Mouse (Mus musculus): ENCODE results near the gene Fam110a.

The Fam110a gene

DNA sequence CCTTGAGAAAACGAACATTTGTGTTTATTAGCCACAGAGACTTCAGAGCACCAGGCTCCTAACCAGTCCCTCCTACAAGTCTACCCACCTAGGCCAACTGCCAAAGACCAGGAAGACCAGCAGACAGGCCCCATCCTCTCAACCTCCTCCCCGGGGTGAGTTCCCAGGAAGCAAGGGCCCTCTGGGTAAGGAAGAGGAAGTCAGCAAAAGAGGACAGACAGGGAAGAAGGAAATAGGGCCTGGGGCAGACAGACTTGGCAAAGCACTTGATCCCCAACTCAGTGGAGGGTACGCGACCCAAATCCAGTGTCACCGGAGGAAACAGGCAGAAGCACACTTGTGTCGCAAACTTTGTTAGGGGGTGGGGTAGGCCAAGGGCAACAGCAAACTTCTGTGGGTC is 10.6 kb downstream of the Fam110a start:
- DNase-seq, result no peak

- no peak for DNase-seq
Observed at GRCm38 (mm10) chr2:151968986-151969385, 11.0 kb downstream of the Fam110a start.

GRCm38 (mm10) chr2:151968451-151968850 is 11.6 kb downstream of the Fam110a start:
- no peak for DNase-seq

- no peak for DNase-seq
Observed at GRCm38 (mm10) chr2:151967792-151968191, 12.2 kb downstream of the Fam110a start.

DNA sequence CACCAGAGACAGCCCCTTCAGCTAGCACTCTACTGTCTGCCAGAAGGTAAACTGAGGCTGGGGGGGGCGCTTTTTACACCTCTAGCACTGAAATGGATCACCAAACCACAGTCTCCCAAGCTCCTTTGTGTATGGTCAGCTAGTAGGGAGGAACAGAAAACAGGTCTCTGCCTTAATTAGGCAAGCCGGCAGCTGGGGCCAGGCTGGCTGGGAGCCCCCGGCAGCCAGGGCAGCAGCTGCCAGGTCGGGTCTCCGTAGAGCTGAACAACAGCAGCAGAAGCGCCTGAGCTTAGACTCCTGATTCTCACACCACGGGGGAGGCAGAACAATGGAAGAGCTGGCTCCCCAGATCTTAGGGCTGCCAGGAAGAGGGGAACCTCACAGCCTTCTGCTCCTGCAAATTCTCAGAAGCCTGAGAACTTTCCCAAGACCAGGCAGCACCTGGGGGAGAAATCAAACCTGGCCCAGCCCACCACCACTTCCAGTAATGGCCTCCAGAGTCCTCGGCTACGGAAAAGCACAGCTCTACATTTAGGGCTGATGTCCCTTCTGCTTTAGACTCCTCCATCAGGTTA is 12.8 kb downstream of the Fam110a start:
- no peak for DNase-seq

DNA sequence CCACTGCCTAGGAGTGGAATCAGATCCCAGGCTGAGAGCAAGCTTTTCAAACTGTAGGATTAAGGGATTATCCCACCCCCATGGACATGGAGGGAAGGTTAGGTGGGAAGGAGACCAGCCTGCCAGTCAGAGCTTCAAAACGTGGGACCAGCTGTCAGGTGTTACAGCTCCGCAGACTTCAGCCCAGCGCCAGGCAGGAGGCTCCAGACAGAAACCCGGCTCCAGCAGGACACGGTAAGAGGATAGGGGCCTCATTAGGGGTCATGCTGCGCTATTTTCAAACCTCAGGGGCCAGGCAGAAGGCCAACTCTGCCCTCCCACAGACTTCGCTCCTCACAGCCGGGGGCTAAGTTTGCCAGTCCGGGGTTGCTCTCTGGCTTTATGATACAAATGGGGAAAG is 16.0 kb downstream of the Fam110a start:
- no peak for DNase-seq

GRCm38 (mm10) chr2:151963319-151963718 is 16.7 kb downstream of the Fam110a start:
- no peak for DNase-seq

GRCm38 (mm10) chr2:151962474-151962873 is 17.5 kb downstream of the Fam110a start:
- DNase-seq, result peak; percentile 93 to 95

DNA sequence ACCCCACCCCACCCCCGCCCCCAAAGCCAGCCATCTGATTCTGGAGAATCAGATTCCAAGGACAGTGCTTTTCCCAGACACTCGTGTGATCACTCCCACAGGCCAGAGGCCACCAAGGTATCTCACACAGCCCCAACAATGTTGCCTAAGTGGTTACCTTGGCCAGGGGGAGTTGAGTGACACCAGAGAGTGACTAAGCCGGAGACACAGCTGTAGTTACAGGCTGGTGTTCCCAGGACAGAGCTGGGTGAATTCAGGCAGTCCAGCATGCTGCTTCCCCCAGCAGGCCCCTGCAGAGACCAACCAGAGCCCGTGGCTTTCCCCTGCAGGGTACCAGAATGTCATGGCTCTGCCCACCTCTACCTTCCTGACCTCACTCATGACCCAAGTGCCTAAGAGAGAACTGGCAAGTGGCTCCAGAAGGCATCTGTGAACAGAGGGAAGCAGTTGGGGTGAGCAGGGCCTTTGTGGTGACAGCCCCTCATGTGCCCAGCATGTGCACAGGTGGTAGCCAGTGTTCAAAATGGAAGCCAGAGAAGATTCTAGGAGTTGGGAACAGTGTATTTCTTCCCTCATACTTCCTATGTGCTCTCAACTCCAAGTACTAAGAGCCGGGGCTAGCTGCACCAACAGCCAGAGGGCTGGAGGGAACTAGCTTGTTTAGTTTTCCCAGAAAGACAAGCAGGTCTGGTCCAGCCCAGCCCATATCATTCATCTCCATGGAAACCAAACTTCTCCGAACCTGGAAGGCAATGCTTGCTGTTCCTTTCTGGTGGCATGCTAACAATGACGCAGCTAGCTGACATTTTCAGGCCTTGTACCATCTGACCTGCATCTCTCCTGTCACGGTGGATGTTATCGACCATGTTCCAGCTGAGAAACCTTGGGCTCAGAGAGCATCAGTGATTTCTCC is 18.5 kb downstream of the Fam110a start:
- peak; percentile 42 to 64 for DNase-seq

GRCm38 (mm10) chr2:151959274-151959673 is 20.7 kb downstream of the Fam110a start:
- DNase-seq, result peak; percentile 76 to 84

GRCm38 (mm10) chr2:151956500-151957137 is 23.4 kb downstream of the Fam110a start:
- DNase-seq, result no peak

- no peak for DNase-seq
Observed at GRCm38 (mm10) chr2:151953665-151954064, 26.4 kb downstream of the Fam110a start.

GRCm38 (mm10) chr2:151949082-151949774 is 30.8 kb downstream of the Fam110a start:
- DNase-seq, result no peak

DNA sequence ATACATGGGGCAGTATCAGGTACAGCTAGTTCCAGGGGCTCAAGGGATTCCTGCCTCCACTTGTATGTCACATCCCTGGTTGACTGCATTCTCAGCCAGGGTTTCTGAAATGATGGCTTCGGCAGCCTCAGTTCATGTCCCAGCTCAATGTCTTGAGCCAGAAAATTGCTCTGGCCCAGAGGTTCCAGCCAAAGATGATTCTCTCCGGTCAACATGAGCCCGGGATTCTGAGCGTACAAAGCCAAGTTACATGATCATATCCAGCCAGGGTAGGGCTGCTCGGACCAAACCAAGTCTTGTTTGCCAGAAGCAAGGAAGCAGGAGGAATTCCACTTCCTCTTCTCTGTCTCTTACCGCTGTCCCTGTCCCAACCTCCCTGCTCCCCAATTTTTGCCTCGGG is 31.7 kb downstream of the Fam110a start:
- DNase-seq, result no peak

DNA sequence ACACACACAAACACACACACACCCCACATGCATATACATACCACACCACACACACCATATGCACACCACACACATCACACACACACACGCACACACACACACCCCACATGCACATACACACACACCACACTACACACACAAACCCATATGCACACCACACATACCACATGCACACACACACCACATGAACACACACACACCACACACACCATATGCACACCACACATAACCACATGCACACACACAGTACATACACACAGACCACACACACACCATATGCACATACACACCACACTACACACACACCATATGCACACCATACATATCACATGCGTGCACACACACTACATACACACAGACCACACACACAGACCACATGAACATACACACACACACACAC is 32.4 kb downstream of the Fam110a start:
- no peak for DNase-seq

- no peak for DNase-seq
Observed at GRCm38 (mm10) chr2:151944106-151944505, 35.9 kb downstream of the Fam110a start.

GRCm38 (mm10) chr2:151941269-151941668 is 38.8 kb downstream of the Fam110a start:
- peak; percentile 35 to 62 for DNase-seq

DNA sequence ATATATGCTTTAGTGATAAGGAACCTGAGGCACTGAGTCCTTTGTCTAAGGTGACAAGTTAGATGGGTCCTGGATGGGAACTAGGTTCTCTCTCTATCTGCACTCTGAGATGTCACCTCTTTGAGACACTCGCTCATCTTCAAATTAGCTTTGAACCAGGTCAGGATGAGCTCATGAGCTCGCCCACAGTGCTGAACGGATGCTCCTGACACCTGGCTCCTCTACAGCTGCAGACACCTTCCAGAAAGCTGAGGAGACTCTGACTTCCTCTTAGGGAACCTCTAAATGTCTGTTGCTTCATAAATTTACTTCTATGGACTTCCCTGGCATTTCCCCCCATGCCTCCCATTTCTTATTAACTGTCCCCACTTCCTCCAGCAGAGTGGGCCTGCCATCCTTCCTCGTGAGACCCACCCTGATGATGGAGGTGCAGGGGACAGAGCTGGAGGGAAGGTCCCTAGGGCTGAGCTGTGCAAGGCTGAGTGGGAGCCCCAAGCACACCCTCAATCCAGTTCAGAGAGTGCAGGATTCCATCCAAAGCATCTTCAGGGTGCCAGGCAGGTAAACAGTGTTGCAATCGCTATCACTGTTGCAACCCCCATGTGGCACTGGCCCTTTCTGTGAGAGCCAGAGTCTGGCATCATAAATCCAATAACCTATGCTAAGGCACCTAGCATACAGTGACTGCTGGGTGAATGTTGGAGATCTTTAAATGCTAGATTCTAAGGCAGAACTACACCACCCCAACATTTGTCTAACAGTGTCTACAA is 40.2 kb downstream of the Fam110a start:
- peak in 1 of 2 experiments; percentile 46 for DNase-seq

- DNase-seq, result peak; percentile 55 to 61
Observed at GRCm38 (mm10) chr2:151938780-151939200, 41.2 kb downstream of the Fam110a start.

DNA sequence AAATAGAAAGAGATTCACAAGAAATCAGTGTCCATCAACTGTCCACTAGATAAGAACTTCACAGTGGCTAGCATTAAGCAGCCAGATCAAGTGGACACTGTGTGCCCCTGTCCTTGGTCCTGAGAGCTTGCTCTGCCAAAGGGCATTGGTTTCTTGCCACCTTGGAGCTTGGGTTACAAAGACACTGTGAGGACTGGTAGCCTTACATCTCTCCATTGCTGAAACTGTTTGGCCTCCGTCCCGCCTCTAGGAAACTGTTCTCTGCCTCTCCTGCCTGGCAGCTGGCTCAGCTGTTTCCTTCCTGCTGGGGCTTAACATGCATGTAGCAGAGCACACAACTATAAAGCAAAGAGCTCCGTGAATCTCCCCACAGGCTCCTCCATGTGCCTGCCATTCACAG is 42.1 kb downstream of the Fam110a start:
- DNase-seq, result no peak

- peak; percentile 79 to 81 for DNase-seq
Observed at GRCm38 (mm10) chr2:151930389-151931074, 49.5 kb downstream of the Fam110a start.

DNA sequence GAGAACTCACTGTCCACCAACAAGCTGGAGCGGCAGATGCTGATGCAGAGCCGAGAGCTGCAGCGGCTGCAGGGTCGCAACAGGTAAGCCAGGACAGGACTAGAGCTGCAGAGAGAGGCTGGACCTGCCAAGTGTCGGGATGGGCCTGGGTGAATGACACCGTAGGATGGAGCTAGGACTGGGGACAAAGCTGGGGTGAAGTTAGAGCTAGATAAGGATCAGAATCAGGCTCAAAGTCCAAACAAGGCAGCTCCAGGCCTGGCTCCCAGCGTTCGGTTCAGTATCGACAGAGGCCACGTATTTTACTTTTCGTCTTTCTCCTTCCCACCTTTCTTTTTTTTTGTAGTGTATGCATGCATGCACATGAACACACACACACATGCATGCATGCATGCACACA is 52.9 kb downstream of the Fam110a start:
- DNase-seq, result no peak

Measured in lung, adult 18-20 months (tissue).